Mouse (Mus musculus) G1E (cell line): ENCODE measurements around the gene Gimap8. TPM values are rescaled to one million over a fixed set of nuclear protein-coding genes. Genes with fewer than 3 reads are reported as not detected.

ENCODE experiments used
- ATAC-seq: 2 replicates; pipeline ENCODE4 v1.8.0; 2016; ENCODE audit warnings: mild to moderate bottlenecking; ENCODE audit not compliant: insufficient number of reproducible peaks, poor library complexity, low FRiP score, severe bottlenecking; ENCODE audit errors: extremely low read depth
- DNase-seq: peaks from one replicate; pipeline ENCODE4 v3.0.0; 2012; ENCODE audit warnings: low spot score
- H3K27me3 ChIP-seq: 2 replicates; pipeline ENCODE4 v1.6.1; 2012; ENCODE audit warnings: mild to moderate bottlenecking, low read length, inconsistent platforms; ENCODE audit not compliant: insufficient read depth
- H3K36me3 ChIP-seq: replicated peaks from 2 replicates; pipeline ENCODE3; 2012; ENCODE audit warnings: mild to moderate bottlenecking, inconsistent platforms
- H3K4me1 ChIP-seq: 2 replicates; pipeline ENCODE4 v1.6.1; 2012; ENCODE audit warnings: low read depth, low read length, inconsistent platforms, mixed read lengths; ENCODE audit not compliant: insufficient read depth
- H3K4me3 ChIP-seq: 2 replicates; pipeline ENCODE4 v1.5.1; 2012; ENCODE audit warnings: low read depth, mild to moderate bottlenecking, inconsistent platforms, low read length, moderate library complexity, mixed read lengths
- H3K9me3 ChIP-seq: replicated peaks from 2 replicates; pipeline ENCODE4 v1.6.1; 2012; ENCODE audit warnings: inconsistent platforms
- CTCF ChIP-seq: IDR thresholded peaks from 2 replicates; pipeline ENCODE4 v1.5.1; 2012; ENCODE audit warnings: low read depth, low read length, inconsistent platforms, mixed read lengths
- GATA1 ChIP-seq: IDR thresholded peaks from 2 replicates; pipeline ENCODE4 v1.6.1; 2012; ENCODE audit warnings: borderline replicate concordance, low read length, inconsistent platforms, mixed read lengths
- GATA2 ChIP-seq: IDR thresholded peaks from 2 replicates; pipeline ENCODE4 v1.6.1; 2012; ENCODE audit warnings: low read depth, low read length, inconsistent platforms, borderline replicate concordance
- POLR2AphosphoS5 ChIP-seq: IDR thresholded peaks from 2 replicates; pipeline ENCODE4 v1.6.1; 2012; ENCODE audit warnings: low read depth, low read length, inconsistent platforms; ENCODE audit not compliant: insufficient replicate concordance
- TAL1 ChIP-seq: conservative IDR thresholded peaks from 2 replicates; pipeline ENCODE4 v1.6.1; 2012; ENCODE audit warnings: low read depth, low read length, inconsistent platforms, mixed read lengths
- polyA plus RNA-seq: library from polyadenylated mRNA; stranded (reverse); fragments of >175 nt; gene quantifications from 2 replicates; pipeline ENCODE4 v1.2.3, GENCODE M21; 2012
- total RNA-seq, 2 experiments: library from RNA; stranded (forward) in 1 of 2; stranded (reverse) in 1 of 2; fragments of 200-1000 nt in 1 of 2; fragments of >200 nt in 1 of 2; fragmentation: Nextera tagmentation in 1 of 2; gene quantifications; 2 replicates each; pipeline ENCODE4 v1.2.3; 2014 to 2017

Gene Gimap8
- total and polyA plus RNA-seq, 3 experiments, result 0.05 TPM; not detected in 2

- H3K27me3 ChIP-seq, result peaks cover 13% of the 10 kb centered on the region
- no peak for DNase-seq
- TF ChIP-seq GATA1 (no peak), TAL1 (no peak), GATA2 (no peak), CTCF (no peak), POLR2AphosphoS5 (no peak)
- ATAC-seq, result no peak
- H3K4me3 ChIP-seq, result no peak overlapping the region
- no peaks in the 10 kb centered on the region for H3K36me3 ChIP-seq
- H3K9me3 ChIP-seq, result no peaks in the 10 kb centered on the region
- no peaks in the 10 kb centered on the region for H3K4me1 ChIP-seq
Observed at GRCm38 (mm10) chr6:48698066-48698856, 51.2 kb downstream of the Gimap8 start.

GRCm38 (mm10) chr6:48698888-48699287 is 51.9 kb downstream of the Gimap8 start:
- TF ChIP-seq TAL1, result no peak
- TF ChIP-seq GATA1, result no peak
- no peak for TF ChIP-seq GATA2
- TF ChIP-seq POLR2AphosphoS5, result no peak
- no peak for TF ChIP-seq CTCF
- Histone ChIP-seq H3K27me3 (peaks cover 13% of the 10 kb centered on the region), H3K36me3 (no peaks in the 10 kb centered on the region), H3K9me3 (no peaks in the 10 kb centered on the region), H3K4me3 (no peak overlapping the region), H3K4me1 (no peaks in the 10 kb centered on the region)
- ATAC-seq, result no peak
- no peak for DNase-seq

GRCm38 (mm10) chr6:48700251-48701075 is 53.4 kb downstream of the Gimap8 start:
- DNase-seq (no peak), ATAC-seq (no peak)
- Histone ChIP-seq H3K36me3 (no peaks in the 10 kb centered on the region), H3K4me1 (no peaks in the 10 kb centered on the region), H3K9me3 (no peaks in the 10 kb centered on the region), H3K4me3 (no peak overlapping the region), H3K27me3 (peaks cover 10% of the 10 kb centered on the region; the same call in 1 of the 2 replicates)
- no peak for TF ChIP-seq CTCF
- TF ChIP-seq POLR2AphosphoS5, result no peak
- TF ChIP-seq TAL1, result no peak
- no peak for TF ChIP-seq GATA1
- TF ChIP-seq GATA2, result no peak

- H3K27me3 ChIP-seq, result peaks cover 15% of the 10 kb centered on the region; the same call in 1 of the 2 replicates
- no peak overlapping the region for H3K4me3 ChIP-seq
- DNase-seq (no peak), ATAC-seq (no peak)
- no peak for TF ChIP-seq CTCF
- no peak for TF ChIP-seq GATA1
- no peak for TF ChIP-seq TAL1
- no peak for TF ChIP-seq POLR2AphosphoS5
- no peak for TF ChIP-seq GATA2
- no peaks in the 10 kb centered on the region for H3K9me3 ChIP-seq
- H3K4me1 ChIP-seq, result no peaks in the 10 kb centered on the region
- no peaks in the 10 kb centered on the region for H3K36me3 ChIP-seq
Observed at GRCm38 (mm10) chr6:48702146-48702545, 55.1 kb downstream of the Gimap8 start.

GRCm38 (mm10) chr6:48702601-48703000 is 55.6 kb downstream of the Gimap8 start:
- H3K4me1 ChIP-seq, result no peaks in the 10 kb centered on the region
- H3K4me3 ChIP-seq, result no peak overlapping the region
- ATAC-seq (no peak), DNase-seq (no peak)
- no peaks in the 10 kb centered on the region for H3K9me3 ChIP-seq
- TF ChIP-seq GATA1 (no peak), GATA2 (no peak), TAL1 (no peak), POLR2AphosphoS5 (no peak), CTCF (no peak)
- peaks cover 15% of the 10 kb centered on the region; the same call in 1 of the 2 replicates for H3K27me3 ChIP-seq
- no peaks in the 10 kb centered on the region for H3K36me3 ChIP-seq

- H3K27me3 ChIP-seq, result peaks cover 11% of the 10 kb centered on the region; the same call in 1 of the 2 replicates
- no peak for TF ChIP-seq GATA1
- TF ChIP-seq GATA2, result no peak
- TF ChIP-seq CTCF, result no peak
- TF ChIP-seq POLR2AphosphoS5, result no peak
- H3K36me3 ChIP-seq, result no peaks in the 10 kb centered on the region
- no peaks in the 10 kb centered on the region for H3K9me3 ChIP-seq
- ATAC-seq (no peak), DNase-seq (no peak)
- H3K4me1 ChIP-seq, result no peaks in the 10 kb centered on the region
- no peak overlapping the region for H3K4me3 ChIP-seq
Observed at GRCm38 (mm10) chr6:48704146-48704545, 57.1 kb downstream of the Gimap8 start.
